Mouse (Mus musculus) lung, postnatal 0 days (tissue): ENCODE measurements around the gene Actn3. TPM values are rescaled to one million over a fixed set of nuclear protein-coding genes. Genes with fewer than 3 reads are reported as not detected.

Experiments
- ATAC-seq: fragments of 200-750 bp; cut with Nextera tagmentation; 2 replicates; pipeline ENCODE4 v1.8.0; 2017; ENCODE audit warnings: moderate library complexity
- DNase-seq: peaks from one replicate; pipeline ENCODE4 v3.0.0-alpha.2; 2016; ENCODE audit warnings: low spot score
- H3K27ac ChIP-seq: fragments of 300-500 bp; sonication (generic); 2 replicates; pipeline ENCODE4 v1.5.1; 2014; ENCODE audit warnings: antibody characterized with exemption, mild to moderate bottlenecking, low read length, mixed read lengths
- H3K27me3 ChIP-seq: fragments of 300-500 bp; sonication (generic); replicated peaks from 2 replicates; pipeline ENCODE4 v1.6.1; 2014; ENCODE audit warnings: low read length, mixed read lengths; ENCODE audit not compliant: insufficient read depth
- H3K36me3 ChIP-seq: fragments of 300-500 bp; sonication (generic); 2 replicates; pipeline ENCODE4 v1.6.1; 2014; ENCODE audit warnings: low read length, mixed read lengths; ENCODE audit not compliant: insufficient read depth
- H3K4me1 ChIP-seq: fragments of 300-500 bp; sonication (generic); 2 replicates; pipeline ENCODE4 v1.6.1; 2014; ENCODE audit warnings: antibody characterized with exemption, low read depth, low read length, mixed read lengths; ENCODE audit not compliant: insufficient read depth
- H3K4me2 ChIP-seq: fragments of 300-500 bp; sonication (generic); replicated peaks from 2 replicates; pipeline ENCODE4 v1.6.1; 2014; ENCODE audit warnings: low read depth, mild to moderate bottlenecking, low read length, moderate library complexity, mixed read lengths
- H3K4me3 ChIP-seq: fragments of 300-500 bp; sonication (generic); 2 replicates; pipeline ENCODE4 v1.5.1; 2014; ENCODE audit warnings: low read depth, low read length
- H3K9ac ChIP-seq: fragments of 300-500 bp; sonication (generic); replicated peaks from 2 replicates; pipeline ENCODE4 v1.6.1; 2014; ENCODE audit warnings: low read depth, mild to moderate bottlenecking
- H3K9me3 ChIP-seq: fragments of 300-500 bp; sonication (generic); 2 replicates; pipeline ENCODE4 v1.6.1; 2016; ENCODE audit warnings: low read length, mixed read lengths
- CTCF ChIP-seq: IDR thresholded peaks from 2 replicates; pipeline ENCODE4 v1.5.1; 2016; ENCODE audit warnings: antibody characterized with exemption, mild to moderate bottlenecking
- EP300 ChIP-seq: IDR thresholded peaks from 2 replicates; pipeline ENCODE4 v1.6.1; 2016; ENCODE audit warnings: antibody characterized with exemption, mild to moderate bottlenecking, control low read depth
- WGBS: fragments of 180-500 bp; shearing (Covaris S2); extraction: QIAGEN DNeasy Blood & Tissue Kit; methylation state at CpG from one replicate; pipeline ENCODE4 v1.1.7; 2014; 5-methylcytosine and 5-hydroxymethylcytosine counted together
- polyA plus RNA-seq: library from polyadenylated mRNA; unstranded; fragments of >200 nt; fragmentation: Nextera tagmentation; extraction: Ambion mirVana; gene quantifications from 2 replicates; pipeline ENCODE4 v1.2.1, GENCODE M21; 2015

Gene Actn3
- polyA plus RNA-seq, 1 experiment from 2014 or later, result 0.27 TPM

DNA sequence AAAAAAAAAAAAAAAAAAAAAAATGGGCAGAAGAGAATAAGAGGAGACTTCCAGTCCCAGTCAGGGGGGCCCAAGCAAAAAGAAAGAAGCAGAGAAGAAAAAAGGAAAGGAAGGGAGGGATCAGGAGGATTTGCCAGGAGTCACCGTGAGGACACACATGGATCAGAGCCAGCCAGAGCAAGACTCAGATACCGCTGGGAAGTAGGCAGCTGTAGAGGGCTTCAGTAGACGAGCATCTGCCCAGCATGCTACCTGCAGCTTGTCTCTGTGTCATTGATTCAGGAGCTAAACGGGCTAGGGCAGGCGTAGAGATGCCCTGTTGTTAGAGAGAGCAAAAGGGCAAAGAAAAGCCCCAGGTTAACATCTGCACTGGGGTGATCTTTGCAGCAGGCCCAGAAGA is 27.4 kb downstream of the Actn3 start:
- no peaks in the 10 kb centered on the region for H3K36me3 ChIP-seq
- ATAC-seq (no peak), DNase-seq (no peak)
- no peak for TF ChIP-seq EP300
- no peak overlapping the region for H3K4me2 ChIP-seq
- H3K9ac ChIP-seq, result no peak overlapping the region
- no peaks in the 10 kb centered on the region for H3K27me3 ChIP-seq
- no peak overlapping the region for H3K27ac ChIP-seq
- H3K4me3 ChIP-seq, result no peak overlapping the region
- no peaks in the 10 kb centered on the region for H3K9me3 ChIP-seq
- 47% methylated on average over 5 of the region's 5 CpGs for WGBS
- 0 out of 2 replicates have a peak, but pooled peaks cover under 1% of the 10 kb centered on the region for H3K4me1 ChIP-seq

DNA sequence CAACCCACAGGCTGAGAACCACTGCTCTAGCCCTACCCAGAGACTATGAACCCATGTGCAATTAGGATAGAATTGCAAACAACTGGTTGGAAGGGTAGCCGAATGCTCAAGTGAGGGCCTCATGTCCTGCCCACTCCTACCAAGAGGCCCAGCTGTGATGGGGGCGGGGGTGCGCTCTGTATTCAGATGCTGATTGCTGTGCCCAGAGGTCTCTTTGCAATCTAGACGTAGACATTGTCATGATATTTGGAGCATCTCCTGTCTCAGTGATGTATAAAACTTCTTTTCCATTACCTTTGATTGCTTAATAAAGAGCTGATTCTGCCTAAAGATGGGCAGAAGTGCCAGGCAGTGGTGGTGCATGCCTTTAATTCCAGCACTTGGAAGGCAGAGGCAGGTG is 27.9 kb downstream of the Actn3 start:
- TF ChIP-seq CTCF, result no peak
- no peak for TF ChIP-seq EP300
- no peak overlapping the region for H3K4me2 ChIP-seq
- WGBS, result 66% methylated on average over 4 of the region's 4 CpGs

DNA sequence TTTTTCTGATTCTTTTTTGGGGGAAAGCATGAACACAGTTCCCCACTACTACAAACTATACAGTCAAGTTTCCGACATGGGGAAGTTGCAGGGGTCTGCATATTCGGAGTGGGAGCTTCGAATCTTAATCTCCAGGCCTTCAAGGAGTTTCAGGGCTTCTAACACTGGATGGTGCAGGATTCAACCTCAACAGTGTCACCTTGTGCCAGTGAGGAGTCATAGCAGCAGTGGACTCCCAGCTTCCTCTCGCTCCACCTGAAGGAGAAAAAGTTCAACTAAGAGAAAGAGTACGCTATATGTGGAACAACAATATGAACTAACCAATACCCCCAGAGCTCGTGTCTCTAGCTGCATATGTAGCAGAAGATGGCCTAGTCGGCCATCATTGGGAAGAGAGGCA is 30.2 kb downstream of the Actn3 start:
- peak; percentile 49 for ATAC-seq
- Histone ChIP-seq H3K27ac (no peak overlapping the region), H3K4me2 (no peak overlapping the region), H3K4me1 (no peaks in the 10 kb centered on the region), H3K9me3 (no peaks in the 10 kb centered on the region), H3K36me3 (no peaks in the 10 kb centered on the region), H3K9ac (no peak overlapping the region), H3K27me3 (no peaks in the 10 kb centered on the region), H3K4me3 (no peak overlapping the region)
- TF ChIP-seq CTCF (peak; percentile 78), EP300 (no peak)
- peak; percentile 64 for DNase-seq
- 25% methylated on average over 7 of the region's 7 CpGs for WGBS

More for the DNA sequence above, 27.9 kb downstream of the Actn3 start:
- no peaks in the 10 kb centered on the region for H3K27me3 ChIP-seq
- H3K27ac ChIP-seq, result no peak overlapping the region
- no peak for DNase-seq
- H3K36me3 ChIP-seq, result no peaks in the 10 kb centered on the region
- H3K9me3 ChIP-seq, result no peaks in the 10 kb centered on the region
- no peak for ATAC-seq
- H3K4me1 ChIP-seq, result no peaks in the 10 kb centered on the region
- H3K4me3 ChIP-seq, result no peak overlapping the region
- no peak overlapping the region for H3K9ac ChIP-seq

DNA sequence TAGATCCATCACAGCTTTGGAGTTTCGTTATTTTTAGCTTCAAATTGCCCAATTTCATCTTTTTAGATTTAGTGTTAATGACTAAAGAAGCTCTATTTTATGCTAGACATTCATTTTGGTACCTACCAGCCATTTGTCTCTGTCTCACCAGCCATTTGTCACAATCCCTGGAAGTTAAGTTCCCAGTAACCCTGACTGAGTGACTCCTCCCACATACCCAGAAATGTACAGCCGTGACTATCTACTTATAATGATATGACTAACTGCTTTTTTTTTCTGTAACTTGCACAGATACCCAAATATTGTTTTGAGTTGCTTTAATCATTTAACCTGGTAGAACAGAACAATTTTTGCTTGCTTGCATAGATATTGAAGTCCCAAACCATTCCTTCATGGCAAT is 31.9 kb downstream of the Actn3 start:
- Histone ChIP-seq H3K4me1 (no peaks in the 10 kb centered on the region), H3K36me3 (no peaks in the 10 kb centered on the region), H3K27ac (no peak overlapping the region), H3K4me2 (no peak overlapping the region), H3K4me3 (no peak overlapping the region), H3K9ac (no peak overlapping the region), H3K27me3 (no peaks in the 10 kb centered on the region), H3K9me3 (no peaks in the 10 kb centered on the region)
- no peak for DNase-seq
- TF ChIP-seq CTCF, result no peak
- no peak for TF ChIP-seq EP300
- no peak for ATAC-seq
- WGBS, result 56% methylated on average over 2 of the region's 2 CpGs

DNA sequence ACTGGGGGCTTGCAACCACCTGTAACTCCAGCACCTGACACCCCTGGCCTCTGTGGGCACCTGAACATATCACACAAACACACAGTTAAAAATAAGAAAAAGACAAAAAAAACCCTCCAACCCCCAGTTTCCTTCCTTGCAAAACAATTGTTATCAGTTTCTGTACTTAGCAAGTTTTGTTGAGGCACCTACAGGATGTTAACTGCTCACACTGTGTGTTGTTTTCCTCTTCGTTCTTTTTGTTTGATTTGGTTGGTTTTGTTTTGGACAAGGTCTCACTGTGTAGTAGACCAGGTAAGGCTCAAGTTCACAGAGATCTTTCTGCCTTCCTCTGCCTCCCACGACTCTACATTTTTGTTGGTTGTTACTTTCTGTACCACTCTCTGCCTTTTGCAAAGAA is 35.1 kb downstream of the Actn3 start:
- Histone ChIP-seq H3K9me3 (no peaks in the 10 kb centered on the region), H3K36me3 (no peaks in the 10 kb centered on the region), H3K27ac (no peak overlapping the region), H3K4me3 (no peak overlapping the region), H3K9ac (no peak overlapping the region), H3K4me2 (no peak overlapping the region), H3K4me1 (peaks cover 8% of the 10 kb centered on the region; the same call in 1 of the 2 replicates), H3K27me3 (peaks cover 6% of the 10 kb centered on the region; the same call in 1 of the 2 replicates)
- DNase-seq (no peak), ATAC-seq (no peak)
- 54% methylated on average over 2 of the region's 2 CpGs for WGBS
- TF ChIP-seq EP300 (no peak), CTCF (no peak)

DNA sequence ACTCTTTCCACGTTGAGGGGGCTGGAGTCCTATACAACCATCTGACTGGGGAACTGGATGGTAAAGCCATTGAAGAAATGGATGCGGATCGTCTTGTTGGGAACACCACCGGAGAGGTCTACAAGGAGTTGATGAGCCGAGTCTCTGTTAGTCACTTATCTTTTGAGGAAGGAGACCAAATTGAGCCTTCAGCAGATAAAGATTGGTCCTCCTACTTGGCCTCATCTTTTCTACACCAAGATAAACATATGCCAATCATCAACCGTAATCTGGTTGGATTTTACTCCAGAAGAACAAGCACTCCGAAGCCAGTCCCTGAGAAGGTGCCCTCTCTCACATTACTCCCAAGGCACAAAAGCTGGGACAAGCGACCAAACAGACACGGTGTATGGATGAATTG is 36.9 kb downstream of the Actn3 start:
- Histone ChIP-seq H3K9me3 (no peaks in the 10 kb centered on the region), H3K4me3 (no peak overlapping the region), H3K27me3 (peaks cover 6% of the 10 kb centered on the region; the same call in 1 of the 2 replicates), H3K4me2 (no peak overlapping the region), H3K4me1 (peaks cover 8% of the 10 kb centered on the region; the same call in 1 of the 2 replicates), H3K36me3 (no peaks in the 10 kb centered on the region), H3K9ac (no peak overlapping the region), H3K27ac (no peak overlapping the region)
- no peak for ATAC-seq
- WGBS, result 73% methylated on average over 9 of the region's 9 CpGs
- TF ChIP-seq EP300, result no peak
- no peak for TF ChIP-seq CTCF
- no peak for DNase-seq

DNA sequence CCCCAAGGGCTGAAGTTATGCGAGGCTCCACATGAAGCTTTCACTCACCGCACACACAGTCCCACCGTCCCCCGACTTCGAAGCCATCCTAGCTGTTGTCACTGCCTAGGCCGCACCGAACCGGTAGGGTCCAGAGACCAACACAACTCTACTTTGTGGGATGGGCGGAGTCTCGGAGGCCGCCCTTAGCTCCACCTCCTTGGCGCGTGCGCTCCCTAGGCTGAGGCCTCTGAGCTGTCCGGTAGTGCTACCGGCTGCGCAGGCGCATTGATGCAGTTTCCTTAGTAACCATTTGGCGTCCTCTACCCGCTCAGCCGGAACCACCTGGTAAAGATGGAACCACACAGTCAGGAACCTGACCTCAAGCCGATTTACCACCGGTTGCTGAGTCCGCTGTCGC is 38.6 kb downstream of the Actn3 start, which contains the start of the genes Ccs and Ccdc87:
Ccs (minus strand) TSS at position 184 of the 400 bp plus-strand sequence.
Ccdc87 (plus strand) TSS at position 218 of the 400 bp plus-strand sequence.
- WGBS, result under 1% methylated on average over 25 of the region's 25 CpGs

More for the DNA sequence above, 38.6 kb downstream of the Actn3 start, which contains the start of the genes Ccs and Ccdc87:
- Histone ChIP-seq H3K4me3 (peak within 1 kb of the TSS; percentile 56), H3K4me2 (peak within 1 kb of the TSS; percentile 90), H3K4me1 (peaks cover 8% of the 10 kb centered on the region; the same call in 1 of the 2 replicates), H3K36me3 (no peaks in the 10 kb centered on the region), H3K27me3 (peaks cover 6% of the 10 kb centered on the region; the same call in 1 of the 2 replicates), H3K9ac (peak within 1 kb of the TSS; percentile 69), H3K9me3 (no peaks in the 10 kb centered on the region), H3K27ac (peak within 1 kb of the TSS; percentile 7; the same call in 1 of the 2 replicates)
- DNase-seq, result peak; percentile 98
- TF ChIP-seq CTCF (peak; percentile 36; the same call in 1 of the 2 replicates), EP300 (no peak)
- ATAC-seq, result peak; percentile 100
